Mouse (Mus musculus) forebrain, embryonic 14.5 days (tissue): ENCODE results near the gene Srrm4. TPM values are rescaled to one million over a fixed set of nuclear protein-coding genes. Genes with fewer than 3 reads are reported as not detected.
A peak's percentile ranks its signal among the peaks of the same experiment; 100 is the strongest.

Source experiments
- ATAC-seq: fragments of 200-750 bp; cut with Nextera tagmentation; 2 replicates; pipeline ENCODE4 v1.8.0; 2017; ENCODE audit warnings: mild to moderate bottlenecking, moderate library complexity
- DNase-seq: peaks from one replicate; pipeline ENCODE4 v3.0.0-alpha.2; 2015; ENCODE audit warnings: low spot score
- H3K27ac ChIP-seq: fragments of 300-500 bp; sonication (generic); 2 replicates; pipeline ENCODE4 v1.5.1; 2014; ENCODE audit warnings: low read depth, mild to moderate bottlenecking, control low read depth, low read length, moderate library complexity
- H3K27me3 ChIP-seq: fragments of 300-500 bp; sonication (generic); replicated peaks from 2 replicates; pipeline ENCODE4 v1.6.1; 2014; ENCODE audit warnings: low read length, control low read depth, mixed read lengths; ENCODE audit not compliant: control insufficient read depth, insufficient read depth
- H3K36me3 ChIP-seq: fragments of 300-500 bp; sonication (generic); 2 replicates; pipeline ENCODE4 v1.6.1; 2014; ENCODE audit warnings: low read length, control low read depth; ENCODE audit not compliant: control insufficient read depth, insufficient read depth
- H3K4me1 ChIP-seq: fragments of 300-500 bp; sonication (generic); 2 replicates; pipeline ENCODE4 v1.6.1; 2014; ENCODE audit warnings: antibody characterized with exemption, low read length, control low read depth; ENCODE audit not compliant: control insufficient read depth, insufficient read depth
- H3K4me2 ChIP-seq: fragments of 300-500 bp; sonication (generic); 2 replicates; pipeline ENCODE4 v1.6.1; 2014; ENCODE audit warnings: mild to moderate bottlenecking, control low read depth, low read length
- H3K4me3 ChIP-seq: fragments of 300-500 bp; sonication (generic); 2 replicates; pipeline ENCODE4 v1.5.1; 2014; ENCODE audit warnings: low read depth, low read length, control low read depth
- H3K9ac ChIP-seq: fragments of 300-500 bp; sonication (generic); 2 replicates; pipeline ENCODE4 v1.6.1; 2014; ENCODE audit warnings: mild to moderate bottlenecking, low read length, control low read depth, moderate library complexity
- H3K9me3 ChIP-seq: fragments of 300-500 bp; sonication (generic); replicated peaks from 2 replicates; pipeline ENCODE4 v1.6.1; 2016; ENCODE audit warnings: low read length, control low read depth, mixed read lengths; ENCODE audit not compliant: control insufficient read depth
- WGBS: fragments of 180-500 bp; shearing (Covaris S2); extraction: QIAGEN DNeasy Blood & Tissue Kit; methylation state at CpG from one replicate; pipeline ENCODE4 v1.1.7; 2014; 5-methylcytosine and 5-hydroxymethylcytosine counted together
- polyA plus RNA-seq: library from polyadenylated mRNA; unstranded; fragments of >200 nt; fragmentation: Nextera tagmentation; extraction: Ambion mirVana; gene quantifications from 2 replicates; pipeline ENCODE4 v1.2.1, GENCODE M21; 2014

The Srrm4 gene
- polyA plus RNA-seq, 1 experiment from 2014 or later = 20.0 TPM

GRCm38 (mm10) chr5:116476006-116476405 lies 115.6 kb downstream of the Srrm4 start:
- ATAC-seq (peak; percentile 55; the same call in 1 of the 2 replicates), DNase-seq (peak; percentile 70)
- no peak overlapping the region for H3K4me3 ChIP-seq
- no peaks in the 10 kb centered on the region for H3K9me3 ChIP-seq
- H3K27ac ChIP-seq = no peak overlapping the region
- H3K27me3 ChIP-seq = no peaks in the 10 kb centered on the region
- H3K9ac ChIP-seq = no peak overlapping the region
- WGBS = 11% methylated on average over 15 of the region's 15 CpGs
- H3K36me3 ChIP-seq = peaks cover 25% of the 10 kb centered on the region
- no peak overlapping the region for H3K4me2 ChIP-seq
- H3K4me1 ChIP-seq = 0 out of 2 replicates have a peak, but pooled peaks cover 2% of the 10 kb centered on the region

- H3K4me1 ChIP-seq = peaks cover 16% of the 10 kb centered on the region
- DNase-seq = peak; percentile 56
- H3K36me3 ChIP-seq = peaks cover 46% of the 10 kb centered on the region
- no peak overlapping the region for H3K4me2 ChIP-seq
- WGBS = 11% methylated on average over 11 of the region's 11 CpGs
- no peaks in the 10 kb centered on the region for H3K27me3 ChIP-seq
- H3K9me3 ChIP-seq = peaks cover 10% of the 10 kb centered on the region
- H3K4me3 ChIP-seq = no peak overlapping the region
- no peak for ATAC-seq
- H3K27ac ChIP-seq = no peak overlapping the region
- no peak overlapping the region for H3K9ac ChIP-seq
These were observed 130.1 kb downstream of the Srrm4 start for GRCm38 (mm10) chr5:116461354-116462042.

GRCm38 (mm10) chr5:116459970-116460369 lies 131.6 kb downstream of the Srrm4 start:
- DNase-seq (peak; percentile 76), ATAC-seq (peak; percentile 48; the same call in 1 of the 2 replicates)
- Histone ChIP-seq H3K4me3 (no peak overlapping the region), H3K9me3 (peaks cover 2% of the 10 kb centered on the region), H3K36me3 (peaks cover 31% of the 10 kb centered on the region), H3K4me2 (no peak overlapping the region), H3K4me1 (peaks cover 16% of the 10 kb centered on the region), H3K27me3 (no peaks in the 10 kb centered on the region), H3K9ac (no peak overlapping the region), H3K27ac (no peak overlapping the region)
- 49% methylated on average over 2 of the region's 2 CpGs for WGBS

- Histone ChIP-seq H3K36me3 (peaks cover 17% of the 10 kb centered on the region), H3K4me3 (no peak overlapping the region), H3K9me3 (no peaks in the 10 kb centered on the region), H3K27ac (no peak overlapping the region), H3K9ac (no peak overlapping the region), H3K27me3 (no peaks in the 10 kb centered on the region), H3K4me1 (peaks cover 18% of the 10 kb centered on the region), H3K4me2 (no peak overlapping the region)
- DNase-seq = no peak
- 82% methylated on average over 7 of the region's 7 CpGs for WGBS
- ATAC-seq = no peak
These were observed 133.8 kb downstream of the Srrm4 start for GRCm38 (mm10) chr5:116457791-116458190.

- ATAC-seq (no peak), DNase-seq (no peak)
- H3K9ac ChIP-seq = no peak overlapping the region
- 40% methylated on average over 10 of the region's 10 CpGs for WGBS
- H3K9me3 ChIP-seq = no peaks in the 10 kb centered on the region
- H3K27me3 ChIP-seq = no peaks in the 10 kb centered on the region
- H3K27ac ChIP-seq = no peak overlapping the region
- peaks cover 22% of the 10 kb centered on the region for H3K36me3 ChIP-seq
- no peak overlapping the region for H3K4me3 ChIP-seq
- no peak overlapping the region for H3K4me2 ChIP-seq
- peaks cover 18% of the 10 kb centered on the region for H3K4me1 ChIP-seq
These were observed 134.7 kb downstream of the Srrm4 start for GRCm38 (mm10) chr5:116456796-116457515.

GRCm38 (mm10) chr5:116453401-116453851 lies 138.2 kb downstream of the Srrm4 start:
- no peak overlapping the region for H3K27ac ChIP-seq
- peaks cover 30% of the 10 kb centered on the region for H3K36me3 ChIP-seq
- no peaks in the 10 kb centered on the region for H3K9me3 ChIP-seq
- DNase-seq (peak; percentile 45), ATAC-seq (no peak)
- H3K4me3 ChIP-seq = no peak overlapping the region
- H3K27me3 ChIP-seq = no peaks in the 10 kb centered on the region
- H3K4me1 ChIP-seq = peaks cover 10% of the 10 kb centered on the region; the same call in 1 of the 2 replicates
- WGBS = 4% methylated on average over 27 of the region's 27 CpGs
- H3K9ac ChIP-seq = no peak overlapping the region
- peak overlapping the region; percentile 22 for H3K4me2 ChIP-seq

- peaks cover 10% of the 10 kb centered on the region; the same call in 1 of the 2 replicates for H3K4me1 ChIP-seq
- no peaks in the 10 kb centered on the region for H3K27me3 ChIP-seq
- H3K4me2 ChIP-seq = no peak overlapping the region
- ATAC-seq (no peak), DNase-seq (no peak)
- H3K36me3 ChIP-seq = peaks cover 30% of the 10 kb centered on the region
- H3K27ac ChIP-seq = no peak overlapping the region
- no peaks in the 10 kb centered on the region for H3K9me3 ChIP-seq
- no peak overlapping the region for H3K4me3 ChIP-seq
- WGBS = 88% methylated on average over 8 of the region's 8 CpGs
- H3K9ac ChIP-seq = no peak overlapping the region
These were observed 140.7 kb downstream of the Srrm4 start for GRCm38 (mm10) chr5:116450901-116451300.

- Histone ChIP-seq H3K27ac (no peak overlapping the region), H3K4me2 (no peak overlapping the region), H3K36me3 (peaks cover 30% of the 10 kb centered on the region), H3K9ac (no peak overlapping the region), H3K4me3 (no peak overlapping the region), H3K9me3 (no peaks in the 10 kb centered on the region), H3K27me3 (no peaks in the 10 kb centered on the region), H3K4me1 (peaks cover 10% of the 10 kb centered on the region; the same call in 1 of the 2 replicates)
- ATAC-seq (no peak), DNase-seq (no peak)
- 60% methylated on average over 8 of the region's 8 CpGs for WGBS
These were observed 141.9 kb downstream of the Srrm4 start for GRCm38 (mm10) chr5:116449522-116450225.
